Mouse (Mus musculus) lung, postnatal 0 days (tissue): Measurements from ENCODE around the gene Vmn1r50. TPM values are rescaled to one million over a fixed set of nuclear protein-coding genes. Genes with fewer than 3 reads are reported as not detected.
"Not testable (repeated sequence)": the region's sequence is repeated elsewhere in the genome, so short reads cannot be mapped to it uniquely, and the experiment has no call there.

Experiments used
- ATAC-seq: fragments of 200-750 bp; cut with Nextera tagmentation; 2 replicates; pipeline ENCODE4 v1.8.0; 2017; ENCODE audit warnings: moderate library complexity
- DNase-seq: peaks from one replicate; pipeline ENCODE4 v3.0.0-alpha.2; 2016; ENCODE audit warnings: low spot score
- H3K27ac ChIP-seq: fragments of 300-500 bp; sonication (generic); 2 replicates; pipeline ENCODE4 v1.5.1; 2014; ENCODE audit warnings: antibody characterized with exemption, mild to moderate bottlenecking, low read length, mixed read lengths
- H3K27me3 ChIP-seq: fragments of 300-500 bp; sonication (generic); replicated peaks from 2 replicates; pipeline ENCODE4 v1.6.1; 2014; ENCODE audit warnings: low read length, mixed read lengths; ENCODE audit not compliant: insufficient read depth
- H3K36me3 ChIP-seq: fragments of 300-500 bp; sonication (generic); 2 replicates; pipeline ENCODE4 v1.6.1; 2014; ENCODE audit warnings: low read length, mixed read lengths; ENCODE audit not compliant: insufficient read depth
- H3K4me1 ChIP-seq: fragments of 300-500 bp; sonication (generic); 2 replicates; pipeline ENCODE4 v1.6.1; 2014; ENCODE audit warnings: antibody characterized with exemption, low read depth, low read length, mixed read lengths; ENCODE audit not compliant: insufficient read depth
- H3K4me2 ChIP-seq: fragments of 300-500 bp; sonication (generic); replicated peaks from 2 replicates; pipeline ENCODE4 v1.6.1; 2014; ENCODE audit warnings: low read depth, mild to moderate bottlenecking, low read length, moderate library complexity, mixed read lengths
- H3K4me3 ChIP-seq: fragments of 300-500 bp; sonication (generic); 2 replicates; pipeline ENCODE4 v1.5.1; 2014; ENCODE audit warnings: low read depth, low read length
- H3K9ac ChIP-seq: fragments of 300-500 bp; sonication (generic); replicated peaks from 2 replicates; pipeline ENCODE4 v1.6.1; 2014; ENCODE audit warnings: low read depth, mild to moderate bottlenecking
- H3K9me3 ChIP-seq: fragments of 300-500 bp; sonication (generic); 2 replicates; pipeline ENCODE4 v1.6.1; 2016; ENCODE audit warnings: low read length, mixed read lengths
- CTCF ChIP-seq: IDR thresholded peaks from 2 replicates; pipeline ENCODE4 v1.5.1; 2016; ENCODE audit warnings: antibody characterized with exemption, mild to moderate bottlenecking
- EP300 ChIP-seq: IDR thresholded peaks from 2 replicates; pipeline ENCODE4 v1.6.1; 2016; ENCODE audit warnings: antibody characterized with exemption, mild to moderate bottlenecking, control low read depth
- WGBS: fragments of 180-500 bp; shearing (Covaris S2); extraction: QIAGEN DNeasy Blood & Tissue Kit; methylation state at CpG from one replicate; pipeline ENCODE4 v1.1.7; 2014; 5-methylcytosine and 5-hydroxymethylcytosine counted together
- polyA plus RNA-seq: library from polyadenylated mRNA; unstranded; fragments of >200 nt; fragmentation: Nextera tagmentation; extraction: Ambion mirVana; gene quantifications from 2 replicates; pipeline ENCODE4 v1.2.1, GENCODE M21; 2015

Gene Vmn1r50
- polyA plus RNA-seq = not detected in 2 replicates

GRCm38 (mm10) chr6:90101130-90101529 lies at the start of gene Vmn1r50:
Vmn1r50 (plus strand) TSS chr6:90101430.
- Histone ChIP-seq H3K27ac (no peak within 1 kb of the TSS), H3K4me2 (no peak within 1 kb of the TSS), H3K4me3 (no peak within 1 kb of the TSS), H3K9ac (no peak within 1 kb of the TSS), H3K9me3 (no peaks in the 10 kb centered on the region; the same call in 1 of the 2 replicates), H3K27me3 (no peaks in the 10 kb centered on the region), H3K4me1 (no peaks in the 10 kb centered on the region), H3K36me3 (no peaks in the 10 kb centered on the region)
- no peak for DNase-seq
- no peak for ATAC-seq
- TF ChIP-seq EP300 (no peak), CTCF (no peak)
- 58% methylated on average over 2 of the region's 2 CpGs for WGBS

- DNase-seq (no peak), ATAC-seq (no peak)
- Histone ChIP-seq H3K27ac (no peak within 1 kb of the TSS), H3K4me2 (no peak within 1 kb of the TSS), H3K9me3 (no peaks in the 10 kb centered on the region), H3K9ac (no peak within 1 kb of the TSS), H3K4me3 (no peak within 1 kb of the TSS), H3K27me3 (no peaks in the 10 kb centered on the region), H3K36me3 (no peaks in the 10 kb centered on the region), H3K4me1 (no peaks in the 10 kb centered on the region)
- 68% methylated on average over 4 of the region's 4 CpGs for WGBS
- TF ChIP-seq CTCF (no peak), EP300 (no peak)
Measured at GRCm38 (mm10) chr6:90078406-90078805, 22.8 kb upstream of the Vmn1r50 start, which contains the start of gene Vmn1r49. Vmn1r49 (minus strand) TSS chr6:90078506.

- TF ChIP-seq EP300 (no peak), CTCF (no peak)
- Histone ChIP-seq H3K27me3 (no peaks in the 10 kb centered on the region), H3K9ac (no peak overlapping the region), H3K4me1 (no peaks in the 10 kb centered on the region), H3K4me2 (no peak overlapping the region), H3K36me3 (no peaks in the 10 kb centered on the region), H3K9me3 (no peaks in the 10 kb centered on the region; the same call in 1 of the 2 replicates), H3K4me3 (no peak overlapping the region), H3K27ac (no peak overlapping the region)
- ATAC-seq = no peak
- no peak for DNase-seq
- WGBS = 87% methylated on average over 2 of the region's 2 CpGs
Measured at GRCm38 (mm10) chr6:90100566-90100965, 664 bp upstream of the Vmn1r50 start.

GRCm38 (mm10) chr6:90122296-90122695 lies 21.1 kb downstream of the Vmn1r50 start, which contains the start of gene Vmn1r51:
Vmn1r51 (plus strand) TSS chr6:90122596.
- 89% methylated on average over 1 of the region's 1 CpGs for WGBS
- H3K4me3 ChIP-seq, H3K9me3 ChIP-seq, H3K4me1 ChIP-seq, H3K27me3 ChIP-seq, H3K4me2 ChIP-seq, H3K9ac ChIP-seq, ATAC-seq, H3K27ac ChIP-seq, DNase-seq, H3K36me3 ChIP-seq: not testable (repeated sequence)

Other genes starting within 250 kb of the Vmn1r50 start
- gene Vmn1r42, start 225.0 kb upstream of the Vmn1r50 start, polyA plus RNA-seq = not detected in 2 replicates
- gene Vmn1r43, start 225.0 kb upstream of the Vmn1r50 start, polyA plus RNA-seq = 0.01 and 0.02 TPM in 2 replicates
- gene Vmn1r44, start 217.8 kb upstream of the Vmn1r50 start, polyA plus RNA-seq = not detected in 2 replicates
- gene Vmn1r45, start 160.8 kb upstream of the Vmn1r50 start, polyA plus RNA-seq = not detected in 2 replicates
- gene Vmn1r46, start 132.1 kb upstream of the Vmn1r50 start, polyA plus RNA-seq = not detected in 2 replicates
- not detected in 2 replicates for gene Vmn1r47, start 85.3 kb upstream of the Vmn1r50 start, polyA plus RNA-seq
- not detected in 2 replicates for gene Vmn1r48, start 64.6 kb upstream of the Vmn1r50 start, polyA plus RNA-seq
- gene Vmn1r49, start 22.9 kb upstream of the Vmn1r50 start, polyA plus RNA-seq = not detected in 2 replicates
- gene Vmn1r51, start 21.2 kb downstream of the Vmn1r50 start, polyA plus RNA-seq = not detected in 2 replicates
- gene Vmn1r52, start 73.4 kb downstream of the Vmn1r50 start, polyA plus RNA-seq = not detected in 2 replicates
- not detected in 2 replicates for gene V1ra8, start 101.4 kb downstream of the Vmn1r50 start, polyA plus RNA-seq
- not detected in 2 replicates for gene Vmn1r53, start 123.0 kb downstream of the Vmn1r50 start, polyA plus RNA-seq
- not detected in 2 replicates for gene Vmn1r54, start 144.9 kb downstream of the Vmn1r50 start, polyA plus RNA-seq
- not detected in 2 replicates for gene BC048671, start 199.8 kb downstream of the Vmn1r50 start, polyA plus RNA-seq
- gene Chst13, start 223.8 kb downstream of the Vmn1r50 start, polyA plus RNA-seq = 0.08 and 0.10 TPM in 2 replicates
- gene Uroc1, start 231.9 kb downstream of the Vmn1r50 start, polyA plus RNA-seq = not detected in 2 replicates